Mouse (Mus musculus) activated CD4-positive, CD25-positive, alpha-beta regulatory T cell (primary cell): ENCODE data around the gene Srarp. TPM values are rescaled to one million over a fixed set of nuclear protein-coding genes. Genes with fewer than 3 reads are reported as not detected.

Experiments
- polyA plus RNA-seq, 2 experiments: library from polyadenylated mRNA; unstranded; fragments of 100-300 nt; shearing (Covaris generic); gene quantifications; one replicate each; pipeline ENCODE4 v1.2.1; 2017

The Srarp gene
- not detected for polyA plus RNA-seq

DNA sequence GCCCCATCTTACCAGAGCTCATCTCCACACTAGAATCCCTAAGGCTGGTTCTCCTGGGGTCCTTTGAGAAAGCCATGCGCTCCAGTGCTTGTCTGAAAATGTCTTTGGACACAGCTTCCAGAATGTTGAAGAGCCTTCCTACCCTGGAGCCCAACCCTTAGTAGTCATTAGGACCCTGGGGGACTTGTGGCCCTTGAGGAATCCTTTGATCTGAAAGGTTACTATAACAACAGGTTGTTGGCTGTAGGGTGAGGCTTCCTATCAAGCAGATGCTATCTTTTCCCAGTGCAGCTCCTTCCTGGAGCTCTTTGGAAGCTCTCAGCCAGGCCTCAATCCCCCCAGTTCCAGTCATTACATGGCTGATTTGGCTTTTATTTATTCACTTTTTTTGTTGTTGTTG lies at the start of gene Srarp:
TSS of gene Srarp (minus strand) at position 132 of the 400 bp plus-strand sequence.

DNA sequence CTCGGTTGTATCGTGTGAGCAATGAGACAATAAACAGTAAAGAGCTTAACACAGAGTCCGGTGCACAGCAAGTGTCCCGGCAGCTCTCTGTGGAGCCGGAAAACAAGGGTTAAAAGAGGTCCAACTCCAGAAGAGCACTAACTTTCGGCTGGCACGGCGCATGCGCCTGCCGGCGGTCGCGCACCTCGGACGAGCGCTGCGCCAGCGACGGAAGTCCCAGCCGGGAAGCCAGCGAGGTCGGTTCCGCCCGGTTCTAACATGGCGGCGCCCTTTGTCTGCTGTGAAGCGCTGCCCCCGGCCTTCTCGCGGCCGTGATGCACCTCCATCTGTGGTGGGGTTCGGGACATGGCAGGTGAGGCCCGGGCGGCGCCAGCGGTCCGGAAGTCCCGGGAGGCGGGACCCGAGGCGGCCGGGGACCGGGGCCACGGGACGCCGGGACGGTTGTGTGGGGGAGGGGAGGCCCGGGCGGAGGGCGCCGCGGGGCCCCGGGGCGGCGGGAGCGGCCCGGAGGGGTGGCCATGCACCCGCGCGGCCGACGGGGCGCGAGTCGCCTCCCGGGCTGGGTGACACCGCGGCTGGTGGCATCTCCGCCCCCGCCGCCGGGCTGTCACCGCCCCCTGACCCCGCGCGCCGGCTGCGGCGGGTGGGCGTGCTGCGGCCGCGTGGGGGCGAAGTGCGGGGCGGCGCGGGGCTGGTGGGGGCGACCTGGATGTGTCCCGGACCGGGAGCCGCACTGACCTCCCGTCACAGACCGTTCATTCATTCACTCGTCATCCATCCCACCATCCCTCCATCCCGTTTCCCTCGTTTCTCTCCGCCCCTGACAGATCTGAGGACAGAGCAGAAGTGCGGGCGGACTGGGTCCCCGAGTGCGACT lies 8.8 kb upstream of the Srarp start, which contains the start of gene Zbtb17:
TSS of gene Zbtb17 (plus strand) at position 204 of the 877 bp plus-strand sequence.

DNA sequence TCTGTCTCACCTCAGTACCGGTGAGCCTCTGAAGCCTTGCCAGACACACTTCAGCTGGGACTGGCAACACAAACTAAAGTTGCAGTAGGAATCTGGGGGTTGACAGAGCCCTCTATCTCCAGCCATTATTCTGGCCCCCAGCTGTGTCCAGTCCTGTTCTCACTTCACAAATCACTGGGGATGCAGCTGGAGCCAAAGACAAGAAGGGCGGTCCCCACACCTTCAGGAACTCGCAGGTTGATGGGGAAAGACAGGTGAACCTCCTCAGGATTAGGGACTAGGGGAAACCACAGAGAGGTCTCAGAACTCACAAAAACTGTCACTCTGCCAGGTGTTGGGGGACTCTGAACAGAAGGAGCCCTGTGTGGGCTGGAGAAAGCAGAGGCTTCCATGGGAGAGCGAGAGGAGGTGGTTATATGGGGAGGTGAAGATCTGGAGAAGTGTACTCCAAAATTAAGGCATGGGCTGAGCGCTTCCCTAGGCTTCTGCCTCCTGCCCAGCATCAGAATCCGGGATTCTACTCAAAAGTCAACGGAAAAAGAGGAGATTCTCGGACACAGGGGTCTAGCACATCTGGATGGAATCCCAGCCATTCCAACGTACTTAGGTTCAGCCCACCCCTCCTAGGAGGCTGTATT lies 15.6 kb downstream of the Srarp start, which contains the start of gene Hspb7:
TSS of gene Hspb7 (plus strand) at position 588 of the 638 bp plus-strand sequence.

DNA sequence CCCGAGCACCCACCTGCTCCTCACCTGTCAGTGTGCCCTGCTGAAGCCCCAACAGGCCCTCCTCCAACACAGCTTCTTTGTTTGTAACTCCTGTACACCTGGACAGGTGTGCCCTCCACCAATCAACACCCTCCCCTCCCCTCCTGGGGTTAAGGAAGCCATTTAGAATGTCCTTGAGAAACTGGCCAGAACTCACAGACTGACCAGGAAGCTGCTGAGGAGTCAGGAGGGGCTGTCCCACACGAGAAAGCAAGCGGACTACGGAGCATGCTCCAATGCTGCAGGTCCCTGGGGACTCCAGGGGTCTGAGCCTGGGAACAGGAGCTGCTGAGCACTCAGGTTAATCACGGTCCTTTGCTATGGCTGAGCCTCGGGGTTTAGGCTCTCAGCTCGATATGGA lies 20.0 kb downstream of the Srarp start, which contains the start of gene Clcnkb:
TSS of gene Clcnkb (minus strand) at position 91 of the 400 bp plus-strand sequence.

DNA sequence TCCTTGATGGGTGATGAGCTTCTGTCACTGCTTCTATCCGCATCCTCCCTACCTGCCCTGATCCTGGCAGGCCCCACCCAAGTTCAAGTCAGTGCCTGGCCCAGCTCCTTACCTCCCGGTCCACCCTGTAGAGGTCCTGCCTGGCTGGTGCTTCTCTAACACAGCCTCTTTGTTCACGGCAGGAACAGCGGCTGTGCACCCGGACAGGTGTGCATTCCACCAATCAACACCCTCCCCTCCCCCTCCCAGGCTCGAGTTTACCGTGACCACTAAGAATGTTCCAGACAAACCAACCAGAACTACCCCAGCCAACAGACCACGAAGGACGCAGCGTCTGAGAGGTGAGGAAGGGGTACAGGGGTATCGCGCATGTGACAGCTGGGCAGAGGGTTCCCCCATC lies 37.4 kb downstream of the Srarp start, which contains the start of gene Clcnka:
TSS of gene Clcnka (minus strand) at position 180 of the 400 bp plus-strand sequence.

Other genes with a start within 250 kb of the Srarp start
- gene Rsg1, start 222.1 kb downstream of the Srarp start, polyA plus RNA-seq = 1 to 10 TPM; 2.2 to 4.3 TPM
- under 1 TPM; 0.15 to 0.30 TPM for gene Arhgef19, start 196.6 kb downstream of the Srarp start, polyA plus RNA-seq
- not detected for gene Epha2, start 134.9 kb downstream of the Srarp start, polyA plus RNA-seq
- not detected for gene Fam131c, start 67.9 kb downstream of the Srarp start, polyA plus RNA-seq
- gene Clcnka, start 37.4 kb downstream of the Srarp start, polyA plus RNA-seq = not detected
- gene Clcnkb, start 20.1 kb downstream of the Srarp start, polyA plus RNA-seq = not detected
- not detected for gene Hspb7, start 15.3 kb downstream of the Srarp start, polyA plus RNA-seq
- gene Zbtb17, start 8.5 kb upstream of the Srarp start, polyA plus RNA-seq = 10 to 100 TPM; 28.4 to 33.1 TPM
- 10 to 100 TPM; 24.7 to 34.4 TPM for gene Spen, start 102.5 kb upstream of the Srarp start, polyA plus RNA-seq
- gene Fblim1, start 170.0 kb upstream of the Srarp start, polyA plus RNA-seq = under 1 TPM in 1 of 2 experiments, not detected in 1; 0.44 TPM
- gene Tmem82, start 182.5 kb upstream of the Srarp start, polyA plus RNA-seq = under 1 TPM; 0.32 to 0.37 TPM
- gene Slc25a34, start 187.7 kb upstream of the Srarp start, polyA plus RNA-seq = not detected
- gene Plekhm2, start 228.8 kb upstream of the Srarp start, polyA plus RNA-seq = 1 to 10 TPM; 8.9 to 9.8 TPM
- gene Rsc1a1, start 249.5 kb upstream of the Srarp start, polyA plus RNA-seq = not detected